Mouse (Mus musculus) heart, postnatal 0 days (tissue): Measurements from ENCODE around the gene Fbxl18. TPM values are rescaled to one million over a fixed set of nuclear protein-coding genes. Genes with fewer than 3 reads are reported as not detected.

Experiments used
- ATAC-seq: fragments of 200-750 bp; cut with Nextera tagmentation; 2 replicates; pipeline ENCODE4 v1.8.0; 2017; ENCODE audit warnings: low read depth, moderate number of reproducible peaks, moderate library complexity; ENCODE audit not compliant: insufficient read depth
- DNase-seq: peaks from one replicate; pipeline ENCODE4 v3.0.0-alpha.2; 2016; ENCODE audit warnings: low spot score
- H3K27ac ChIP-seq: fragments of 300-500 bp; sonication (generic); 2 replicates; pipeline ENCODE4 v1.5.1; 2014; ENCODE audit warnings: low read depth, mild to moderate bottlenecking
- H3K27me3 ChIP-seq: fragments of 300-500 bp; sonication (generic); 2 replicates; pipeline ENCODE4 v1.6.1; 2014; ENCODE audit warnings: low read length, mixed read lengths; ENCODE audit not compliant: control insufficient read depth, insufficient read depth
- H3K36me3 ChIP-seq: fragments of 300-500 bp; sonication (generic); replicated peaks from 2 replicates; pipeline ENCODE4 v1.6.1; 2014; ENCODE audit warnings: low read length, mixed read lengths; ENCODE audit not compliant: control insufficient read depth, insufficient read depth
- H3K4me1 ChIP-seq: fragments of 300-500 bp; sonication (generic); 2 replicates; pipeline ENCODE4 v1.6.1; 2014; ENCODE audit warnings: antibody characterized with exemption; ENCODE audit not compliant: control insufficient read depth, insufficient read depth
- H3K4me2 ChIP-seq: fragments of 300-500 bp; sonication (generic); 2 replicates; pipeline ENCODE4 v1.6.1; 2014; ENCODE audit warnings: low read depth, mild to moderate bottlenecking, low read length, moderate library complexity
- H3K4me3 ChIP-seq: fragments of 300-500 bp; sonication (generic); 2 replicates; pipeline ENCODE4 v1.5.1; 2014; ENCODE audit warnings: low read depth, low read length
- H3K9ac ChIP-seq: fragments of 300-500 bp; sonication (generic); replicated peaks from 2 replicates; pipeline ENCODE4 v1.6.1; 2014; ENCODE audit warnings: low read depth, low read length, mixed read lengths
- H3K9me3 ChIP-seq: fragments of 300-500 bp; sonication (generic); replicated peaks from 2 replicates; pipeline ENCODE4 v1.6.1; 2016; ENCODE audit warnings: low read length; ENCODE audit not compliant: control insufficient read depth
- CTCF ChIP-seq: IDR thresholded peaks from 2 replicates; pipeline ENCODE4 v1.5.1; 2016; ENCODE audit warnings: antibody characterized with exemption, control low read depth, low read depth
- EP300 ChIP-seq: IDR thresholded peaks from 2 replicates; pipeline ENCODE4 v1.6.1; 2016; ENCODE audit warnings: antibody characterized with exemption, low read depth
- WGBS: fragments of 180-500 bp; shearing (Covaris S2); extraction: QIAGEN DNeasy Blood & Tissue Kit; methylation state at CpG from one replicate; pipeline ENCODE4 v1.1.7; 2014; 5-methylcytosine and 5-hydroxymethylcytosine counted together
- polyA plus RNA-seq: library from polyadenylated mRNA; unstranded; fragments of >200 nt; fragmentation: Nextera tagmentation; extraction: Ambion mirVana; gene quantifications from 2 replicates; pipeline ENCODE4 v1.2.1, GENCODE M21; 2015
- total RNA-seq: library from RNA; depleted of rRNA; stranded (reverse); fragments of >200 nt; gene quantifications from 2 replicates; pipeline ENCODE4 v1.2.3, GENCODE M21; 2014; ENCODE audit warnings: low replicate concordance

The Fbxl18 gene
- total and polyA plus RNA-seq, 2 experiments from 2014 or later = 7.3 to 17.8 TPM

GRCm38 (mm10) chr5:142922251-142922650 is 27.0 kb upstream of the Fbxl18 start:
- H3K9me3 ChIP-seq = no peaks in the 10 kb centered on the region
- 78% methylated on average over 5 of the region's 5 CpGs for WGBS
- H3K4me3 ChIP-seq = no peak overlapping the region
- no peak overlapping the region for H3K27ac ChIP-seq
- no peaks in the 10 kb centered on the region for H3K36me3 ChIP-seq
- H3K4me1 ChIP-seq = peaks cover 34% of the 10 kb centered on the region
- H3K9ac ChIP-seq = no peak overlapping the region
- no peak overlapping the region for H3K4me2 ChIP-seq
- ATAC-seq (no peak), DNase-seq (no peak)
- H3K27me3 ChIP-seq = no peaks in the 10 kb centered on the region
- no peak for TF ChIP-seq EP300
- TF ChIP-seq CTCF = no peak

GRCm38 (mm10) chr5:142921074-142921459 is 25.8 kb upstream of the Fbxl18 start:
- Histone ChIP-seq H3K9me3 (no peaks in the 10 kb centered on the region), H3K27ac (peak overlapping the region; percentile 79), H3K9ac (no peak overlapping the region), H3K27me3 (no peaks in the 10 kb centered on the region), H3K4me1 (peaks cover 24% of the 10 kb centered on the region), H3K4me3 (no peak overlapping the region), H3K36me3 (no peaks in the 10 kb centered on the region), H3K4me2 (no peak overlapping the region; the same call in 1 of the 2 replicates)
- TF ChIP-seq EP300 (no peak), CTCF (no peak)
- DNase-seq (no peak), ATAC-seq (no peak; the same call in 1 of the 2 replicates)
- WGBS = 36% methylated on average over 6 of the region's 6 CpGs

- TF ChIP-seq EP300 (peak; percentile 61), CTCF (no peak)
- Histone ChIP-seq H3K9me3 (no peaks in the 10 kb centered on the region), H3K9ac (no peak overlapping the region), H3K4me2 (no peak overlapping the region; the same call in 1 of the 2 replicates), H3K4me3 (no peak overlapping the region), H3K27ac (peak overlapping the region; percentile 79), H3K36me3 (no peaks in the 10 kb centered on the region), H3K4me1 (peaks cover 18% of the 10 kb centered on the region), H3K27me3 (no peaks in the 10 kb centered on the region)
- ATAC-seq (peak; percentile 93), DNase-seq (peak; percentile 88)
- 21% methylated on average over 8 of the region's 8 CpGs for WGBS
Observed at GRCm38 (mm10) chr5:142920311-142921073, 25.3 kb upstream of the Fbxl18 start.

- H3K4me3 ChIP-seq = no peak overlapping the region
- H3K9me3 ChIP-seq = no peaks in the 10 kb centered on the region
- WGBS = 93% methylated on average over 8 of the region's 8 CpGs
- H3K27ac ChIP-seq = no peak overlapping the region
- no peak overlapping the region for H3K9ac ChIP-seq
- DNase-seq (no peak), ATAC-seq (no peak)
- no peak overlapping the region for H3K4me2 ChIP-seq
- TF ChIP-seq CTCF (no peak), EP300 (no peak)
- H3K4me1 ChIP-seq = peaks cover 17% of the 10 kb centered on the region
- no peaks in the 10 kb centered on the region for H3K36me3 ChIP-seq
- H3K27me3 ChIP-seq = no peaks in the 10 kb centered on the region
Observed at GRCm38 (mm10) chr5:142917402-142917801, 22.2 kb upstream of the Fbxl18 start.

- H3K4me3 ChIP-seq = no peak overlapping the region
- no peak overlapping the region for H3K4me2 ChIP-seq
- H3K36me3 ChIP-seq = no peaks in the 10 kb centered on the region
- H3K27ac ChIP-seq = no peak overlapping the region
- 55% methylated on average over 7 of the region's 7 CpGs for WGBS
- H3K27me3 ChIP-seq = no peaks in the 10 kb centered on the region
- no peaks in the 10 kb centered on the region for H3K9me3 ChIP-seq
- TF ChIP-seq CTCF = no peak
- TF ChIP-seq EP300 = no peak
- no peak for ATAC-seq
- H3K9ac ChIP-seq = no peak overlapping the region
- DNase-seq = no peak
- peaks cover 13% of the 10 kb centered on the region for H3K4me1 ChIP-seq
Observed at GRCm38 (mm10) chr5:142916593-142916992, 21.4 kb upstream of the Fbxl18 start.
